Mouse (Mus musculus): Measurements from ENCODE around the gene Pik3ap1. TPM values are rescaled to one million over a fixed set of nuclear protein-coding genes. Genes with fewer than 3 reads are reported as not detected.

Pik3ap1 gene
- total and polyA plus RNA-seq, 3 experiments, result 0.12 to 0.40 TPM; not detected in 1

DNA sequence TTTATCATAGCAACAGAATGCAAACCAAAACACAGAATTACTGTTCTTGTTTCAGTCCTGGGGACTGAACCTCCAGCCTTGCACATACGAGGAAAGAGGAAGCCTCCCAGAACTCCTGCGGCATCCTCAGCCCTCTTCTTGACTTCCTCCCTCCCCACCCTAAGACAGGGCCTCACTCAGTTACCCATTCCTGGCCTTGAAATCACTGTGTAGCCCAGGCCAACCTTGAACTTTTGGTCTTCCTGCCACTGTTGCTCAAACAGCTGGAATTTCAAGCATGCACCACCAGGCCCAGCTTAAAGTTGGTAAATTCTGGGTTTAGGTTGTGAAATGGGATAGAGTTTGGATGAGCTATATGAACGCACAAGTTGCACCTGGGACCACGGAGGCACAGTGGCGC is 10.2 kb downstream of the Pik3ap1 start:
- no peaks in the 10 kb centered on the region for H3K79me2 ChIP-seq (ENCODE audit: control insufficient read depth, insufficient read depth, low read length, poor library complexity)
- no peak overlapping the region for H3K27ac ChIP-seq (ENCODE audit: control insufficient read depth, low read depth, low read length)
- H3K27me3 ChIP-seq (ENCODE audit: control insufficient read depth in 1 of 2, insufficient read depth in 2 of 2, low read length in 2 of 2), result 0 out of 4 replicates have a peak, but pooled peaks cover 0 to 1% of the 10 kb centered on the region in 2 experiments
- no peaks in the 10 kb centered on the region for H3K4me1 ChIP-seq (ENCODE audit: control insufficient read depth in 1 of 2, insufficient read depth in 2 of 2, low read length in 2 of 2)
- no peak for TF ChIP-seq MAX (IDR thresholded peaks at IDR 0.05; ENCODE audit: low read length)
- no peak for TF ChIP-seq ZNF384 (IDR thresholded peaks at IDR 0.05; ENCODE audit: low read depth, low read length)
- no peak for TF ChIP-seq RAD21 (IDR thresholded peaks at IDR 0.05; ENCODE audit: low read depth, low read length)
- no peak for TF ChIP-seq POLR2AphosphoS5 (IDR thresholded peaks at IDR 0.05; ENCODE audit: borderline replicate concordance, low read depth, low read length)
- TF ChIP-seq JUND (IDR thresholded peaks at IDR 0.05; ENCODE audit: low read depth, low read length), result no peak
- TF ChIP-seq UBTF (IDR thresholded peaks at IDR 0.05; ENCODE audit: borderline replicate concordance, insufficient read depth, low read depth, low read length), result no peak
- TF ChIP-seq ETS1 (IDR thresholded peaks at IDR 0.05; ENCODE audit: low read depth, low read length), result no peak
- no peak overlapping the region for H3K9ac ChIP-seq (ENCODE audit: control insufficient read depth, low read depth, low read length, poor library complexity, severe bottlenecking)
- H3K36me3 ChIP-seq (ENCODE audit: control insufficient read depth in 1 of 2, insufficient read depth in 2 of 2, low read length in 2 of 2), result no peaks in the 10 kb centered on the region; a peak in 1 of 4 replicates
- H3K9me3 ChIP-seq (replicated peaks; ENCODE audit: insufficient read depth, low read length), result no peaks in the 10 kb centered on the region
- no peak overlapping the region for H3K4me3 ChIP-seq (ENCODE audit: control insufficient read depth in 1 of 2, insufficient read depth in 1 of 2, low read depth in 2 of 2, low read length in 2 of 2)
- DNase-seq (ENCODE audit: low read depth, low spot score), result no peak

DNA sequence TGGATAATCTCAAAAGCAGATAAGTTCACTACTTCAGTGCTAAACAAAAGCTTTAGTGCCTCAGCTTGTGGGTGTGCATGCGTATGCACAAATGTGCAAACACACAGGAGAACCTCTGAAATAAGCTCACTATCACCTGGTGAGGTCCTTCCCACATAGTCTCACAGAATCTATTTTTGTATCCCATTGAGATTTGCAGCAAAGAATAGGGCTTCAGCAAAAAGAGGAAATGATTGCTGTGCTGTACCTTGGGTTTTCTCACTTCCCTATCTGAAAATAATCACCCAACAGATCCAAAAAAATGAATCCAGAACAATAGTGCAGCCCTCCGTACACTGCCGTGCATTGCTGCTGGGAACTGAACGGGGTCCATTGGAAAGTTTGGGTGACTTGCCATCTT is 12.6 kb downstream of the Pik3ap1 start:
- DNase-seq (ENCODE audit: low read depth, low spot score), result peak; percentile 46
- TF ChIP-seq UBTF (IDR thresholded peaks at IDR 0.05; ENCODE audit: borderline replicate concordance, insufficient read depth, low read depth, low read length), result no peak
- no peak for TF ChIP-seq CTCF (IDR thresholded peaks at IDR 0.05 in 2 of 3, conservative IDR thresholded peaks at IDR 0.05 in 1 of 3; ENCODE audit: control insufficient read depth in 1 of 3, insufficient read depth in 1 of 3, low read depth in 2 of 3, low read length in 3 of 3, poor library complexity in 1 of 3, severe bottlenecking in 1 of 3)
- no peak for TF ChIP-seq TBP (IDR thresholded peaks at IDR 0.05; ENCODE audit: low read depth, low read length)
- TF ChIP-seq GATA1 (IDR thresholded peaks at IDR 0.05; ENCODE audit: low read depth, low read length), result 0 out of 2 replicates have a peak, but pooled peaks have one; percentile 25
- TF ChIP-seq MAFK (IDR thresholded peaks at IDR 0.05; ENCODE audit: borderline replicate concordance, low read depth, low read length), result no peak
- no peak for TF ChIP-seq MAZ (IDR thresholded peaks at IDR 0.05; ENCODE audit: low read depth, low read length)
- H3K9ac ChIP-seq (ENCODE audit: control insufficient read depth, low read depth, low read length, poor library complexity, severe bottlenecking), result no peak overlapping the region
- no peak overlapping the region for H3K27ac ChIP-seq (ENCODE audit: control insufficient read depth, low read depth, low read length)
- H3K36me3 ChIP-seq (ENCODE audit: control insufficient read depth in 1 of 2, insufficient read depth in 2 of 2, low read length in 2 of 2), result no peaks in the 10 kb centered on the region; a peak in 1 of 4 replicates
- no peaks in the 10 kb centered on the region for H3K9me3 ChIP-seq (replicated peaks; ENCODE audit: insufficient read depth, low read length)
- H3K4me1 ChIP-seq (ENCODE audit: control insufficient read depth in 1 of 2, insufficient read depth in 2 of 2, low read length in 2 of 2), result no peaks in the 10 kb centered on the region
- no peaks in the 10 kb centered on the region for H3K27me3 ChIP-seq (ENCODE audit: control insufficient read depth in 1 of 2, insufficient read depth in 2 of 2, low read length in 2 of 2)
- H3K79me2 ChIP-seq (ENCODE audit: control insufficient read depth, insufficient read depth, low read length, poor library complexity), result no peaks in the 10 kb centered on the region
- no peak overlapping the region for H3K4me3 ChIP-seq (ENCODE audit: control insufficient read depth in 1 of 2, insufficient read depth in 1 of 2, low read depth in 2 of 2, low read length in 2 of 2)

DNA sequence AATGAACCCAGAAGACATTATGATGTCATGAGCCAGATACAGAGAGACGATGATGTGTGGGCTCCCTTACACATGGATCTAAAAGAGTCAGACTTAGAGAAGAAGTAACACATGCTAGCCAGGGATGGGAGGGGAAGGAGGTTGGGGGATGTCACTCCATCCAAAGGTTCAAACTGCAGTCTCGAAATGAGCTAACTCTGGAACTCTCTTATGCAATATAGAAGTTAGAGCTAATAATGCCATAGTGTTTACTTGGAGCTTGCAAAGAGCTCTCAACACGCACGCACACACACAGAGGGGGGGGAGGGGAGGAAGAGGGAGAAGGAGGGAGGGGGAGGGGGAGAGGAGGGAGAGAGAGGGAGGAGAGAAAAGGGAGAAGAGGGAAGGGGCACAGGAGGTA is 13.5 kb downstream of the Pik3ap1 start:
- DNase-seq (ENCODE audit: low read depth, low spot score), result no peak
- Histone ChIP-seq H3K27me3 (ENCODE audit: control insufficient read depth in 1 of 2, insufficient read depth in 2 of 2, low read length in 2 of 2) (peaks cover 0 to 3% of the 10 kb centered on the region in 2 experiments; a peak in 1 of 4 replicates), H3K4me3 (ENCODE audit: control insufficient read depth in 1 of 2, insufficient read depth in 1 of 2, low read depth in 2 of 2, low read length in 2 of 2) (no peak overlapping the region), H3K27ac (ENCODE audit: control insufficient read depth, low read depth, low read length) (no peak overlapping the region), H3K79me2 (ENCODE audit: control insufficient read depth, insufficient read depth, low read length, poor library complexity) (no peaks in the 10 kb centered on the region), H3K4me1 (ENCODE audit: control insufficient read depth in 1 of 2, insufficient read depth in 2 of 2, low read length in 2 of 2) (no peaks in the 10 kb centered on the region), H3K9me3 (replicated peaks; ENCODE audit: insufficient read depth, low read length) (no peaks in the 10 kb centered on the region), H3K36me3 (ENCODE audit: control insufficient read depth in 1 of 2, insufficient read depth in 2 of 2, low read length in 2 of 2) (no peaks in the 10 kb centered on the region; a peak in 1 of 4 replicates), H3K9ac (ENCODE audit: control insufficient read depth, low read depth, low read length, poor library complexity, severe bottlenecking) (no peak overlapping the region)
- TF ChIP-seq UBTF (IDR thresholded peaks at IDR 0.05; ENCODE audit: borderline replicate concordance, insufficient read depth, low read depth, low read length) (no peak), CTCF (IDR thresholded peaks at IDR 0.05 in 2 of 3, conservative IDR thresholded peaks at IDR 0.05 in 1 of 3; ENCODE audit: control insufficient read depth in 1 of 3, insufficient read depth in 1 of 3, low read depth in 2 of 3, low read length in 3 of 3, poor library complexity in 1 of 3, severe bottlenecking in 1 of 3) (no peak), MAZ (IDR thresholded peaks at IDR 0.05; ENCODE audit: low read depth, low read length) (no peak), POLR2AphosphoS5 (IDR thresholded peaks at IDR 0.05; ENCODE audit: borderline replicate concordance, low read depth, low read length) (no peak), ZNF384 (IDR thresholded peaks at IDR 0.05; ENCODE audit: low read depth, low read length) (no peak)
